Mouse (Mus musculus): ENCODE data around the gene Zfp704.

Gene Zfp704

DNA sequence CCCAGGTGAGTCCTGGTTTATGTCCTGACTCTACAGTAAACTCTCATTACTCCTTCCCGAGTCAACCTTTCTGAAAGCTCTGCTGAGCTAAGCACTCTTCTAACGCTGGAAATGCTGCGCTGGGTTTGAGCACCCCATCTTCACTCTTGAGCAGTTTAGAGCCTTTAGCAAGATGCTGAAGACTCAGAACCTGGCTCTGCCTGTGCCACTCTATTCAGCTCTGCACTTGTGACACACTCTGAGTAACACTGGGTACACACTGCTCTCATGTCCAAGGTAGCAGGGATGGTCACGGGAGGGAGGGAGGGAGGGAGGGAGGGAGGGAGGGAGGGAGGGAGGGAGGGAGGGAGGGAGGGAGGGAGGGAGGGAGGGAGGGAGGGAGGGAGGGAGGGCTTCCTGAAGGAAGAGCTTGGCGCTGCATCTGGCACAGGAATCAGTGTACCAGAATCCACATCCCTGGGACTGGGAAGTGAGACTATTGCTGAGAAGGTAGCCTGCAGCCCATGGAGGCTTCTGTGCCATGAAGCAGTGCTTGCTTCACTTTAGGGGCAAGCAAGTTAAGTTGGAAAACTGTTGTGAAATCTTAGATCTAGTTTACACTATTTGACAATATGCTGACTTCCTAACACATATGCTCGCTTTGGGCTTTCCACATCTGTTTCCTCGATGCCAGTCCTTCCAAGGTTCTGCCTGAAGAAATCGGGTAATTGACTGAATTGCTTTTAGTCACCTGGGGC is 93.6 kb downstream of the Zfp704 start:
- no peak for DNase-seq (ENCODE audit: low spot score)

DNA sequence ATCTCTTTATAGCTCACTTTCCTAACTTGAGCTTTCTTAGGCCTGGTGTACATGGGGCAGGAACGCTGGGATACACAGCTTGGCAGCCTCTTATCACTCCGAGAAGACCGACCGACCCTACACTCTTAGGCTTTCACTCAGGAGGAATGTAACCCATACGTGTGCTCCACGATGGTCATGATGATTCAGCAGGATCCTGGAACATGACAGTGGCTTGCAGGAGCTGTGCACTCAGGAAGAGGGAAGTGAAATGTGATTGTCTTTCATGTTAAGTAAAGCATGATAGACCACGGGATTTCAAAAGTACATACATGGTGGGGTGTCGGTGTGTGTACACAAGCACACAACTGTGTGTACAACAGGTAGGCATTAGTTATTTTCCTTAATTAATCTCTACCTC is 94.4 kb downstream of the Zfp704 start:
- no peak for DNase-seq (ENCODE audit: low spot score)

DNA sequence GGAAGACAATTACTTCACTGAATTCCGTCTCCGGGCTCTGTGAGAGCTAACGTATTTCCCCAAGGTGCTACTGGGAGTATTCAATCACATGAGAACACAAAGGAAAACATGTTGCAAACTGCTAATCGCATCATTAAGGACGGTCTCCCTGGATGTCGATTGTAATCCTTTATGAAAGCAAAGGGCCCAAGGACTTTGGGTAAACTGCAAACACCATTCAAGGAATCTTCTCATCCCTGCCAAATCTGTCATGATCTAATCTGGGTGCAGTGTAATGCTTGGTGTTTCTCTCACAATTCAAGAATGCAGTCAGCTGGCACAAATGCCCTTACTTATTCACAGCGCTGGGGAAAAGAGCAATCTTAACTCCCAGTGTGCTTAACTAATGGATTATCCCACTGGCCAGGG is 96.2 kb downstream of the Zfp704 start:
- DNase-seq (ENCODE audit: low spot score): no peak

DNA sequence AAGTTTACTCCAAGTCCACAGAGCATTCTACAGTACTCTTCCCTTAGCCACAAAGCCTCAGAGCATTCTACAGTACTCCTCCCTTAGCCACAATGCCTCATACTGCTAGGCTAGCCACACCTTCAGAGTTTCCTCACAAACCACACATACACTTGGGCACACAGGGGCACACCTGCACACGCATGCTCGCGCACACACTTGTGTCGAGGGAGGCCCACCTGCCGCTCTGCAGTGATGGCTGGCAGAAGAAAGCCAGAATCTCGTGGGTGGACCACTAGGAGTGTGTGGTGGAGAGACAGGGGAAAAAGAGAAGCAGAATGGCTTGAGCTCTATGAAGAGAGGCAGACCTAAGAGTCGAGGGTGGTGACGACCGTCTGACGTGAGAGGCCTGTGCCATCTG is 97.7 kb downstream of the Zfp704 start:
- DNase-seq (ENCODE audit: low spot score): no peak

DNA sequence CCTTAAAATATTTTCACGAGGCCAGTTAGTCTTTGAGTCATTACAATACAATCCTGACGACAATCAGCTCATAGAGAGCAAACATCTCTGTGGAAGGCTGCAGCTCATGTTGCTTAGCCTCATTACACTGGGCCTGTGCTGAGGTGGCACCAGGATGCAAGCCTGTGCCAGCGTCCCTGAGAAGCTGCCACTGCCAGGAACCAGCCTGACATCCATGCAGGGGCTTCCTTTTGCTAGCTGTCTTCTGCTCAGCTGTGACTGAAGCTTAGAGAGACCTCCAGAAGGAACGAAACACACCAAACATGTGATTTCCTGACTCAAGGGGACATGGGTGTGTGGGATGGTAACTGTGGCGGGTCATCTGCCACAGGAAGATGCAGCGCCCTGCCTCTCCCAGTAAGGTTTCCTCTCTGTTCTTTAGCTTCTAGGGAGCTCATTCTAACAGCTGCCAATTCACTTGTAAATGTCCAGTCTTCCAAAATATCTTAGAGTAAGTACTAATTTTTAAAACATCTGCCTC is 104.1 kb downstream of the Zfp704 start:
- DNase-seq (ENCODE audit: low spot score): no peak

DNA sequence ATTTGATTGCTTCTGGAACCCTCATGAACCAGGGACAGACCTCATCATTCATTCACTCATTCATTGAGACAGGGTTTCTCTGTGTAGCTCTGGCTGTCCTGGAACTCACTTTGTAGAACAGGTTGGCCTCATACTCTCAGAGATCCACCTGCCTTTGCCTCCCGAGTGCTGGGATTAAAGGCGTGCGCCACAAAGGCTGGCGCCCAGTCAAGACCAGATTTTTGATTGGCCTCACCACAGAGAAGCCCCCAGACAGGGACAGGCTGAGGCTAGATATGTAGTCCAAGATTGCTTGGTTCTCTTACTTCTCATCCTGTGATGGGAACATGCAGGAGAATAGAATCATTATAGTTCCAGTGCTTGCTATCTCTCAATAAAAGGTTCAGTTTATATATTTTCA is 105.5 kb downstream of the Zfp704 start:
- DNase-seq (ENCODE audit: low spot score): no peak

GRCm38 (mm10) chr3:9500725-9501124 is 109.2 kb downstream of the Zfp704 start:
- DNase-seq (ENCODE audit: low spot score): peak; percentile 24

DNA sequence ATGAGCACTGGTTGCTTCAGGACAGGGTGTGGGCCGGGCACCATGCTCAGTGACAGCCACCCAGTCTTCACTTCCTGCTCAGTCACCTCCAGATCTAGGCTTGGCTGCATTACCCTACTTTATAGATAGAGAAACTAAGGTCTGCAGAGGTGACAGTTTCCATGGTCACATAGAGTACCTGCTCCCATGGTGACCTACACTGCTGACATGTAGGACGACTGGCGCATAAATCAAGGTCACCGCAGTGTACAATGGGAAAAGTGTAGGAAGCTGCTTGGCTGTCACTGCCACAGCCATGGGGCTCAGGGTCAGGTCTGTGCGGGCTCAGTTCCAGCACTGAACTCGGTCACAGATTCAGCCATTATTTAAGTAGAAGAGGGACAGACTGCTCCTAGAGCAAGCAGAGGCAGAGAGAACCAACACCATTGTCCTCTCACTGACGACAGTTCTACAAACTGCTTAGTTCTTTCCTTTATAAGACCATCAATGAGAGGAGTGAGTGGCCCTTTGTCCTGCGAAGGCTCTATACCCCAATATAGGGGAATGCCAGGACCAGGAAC is 109.8 kb downstream of the Zfp704 start:
- DNase-seq (ENCODE audit: low spot score): no peak

DNA sequence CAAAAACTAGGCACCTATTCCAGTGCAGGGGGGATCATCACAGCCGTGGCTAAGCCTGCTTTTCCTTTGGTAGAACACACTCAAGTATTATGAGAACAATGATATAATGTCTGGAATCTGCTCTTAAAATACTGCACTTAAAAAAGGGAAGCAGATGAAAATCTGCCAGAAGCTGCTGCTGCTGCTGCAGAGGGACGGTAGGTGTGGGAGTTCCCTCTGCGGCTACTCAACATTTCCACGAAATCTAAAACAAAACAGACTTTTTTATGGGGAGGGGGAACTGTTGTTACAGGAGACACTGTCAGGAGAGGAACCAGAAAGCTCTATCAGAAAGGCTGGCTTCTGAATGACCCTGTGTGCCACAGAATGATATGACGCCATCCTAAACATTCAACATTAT is 110.4 kb downstream of the Zfp704 start:
- no peak for DNase-seq (ENCODE audit: low spot score)

GRCm38 (mm10) chr3:9497260-9497659 is 112.6 kb downstream of the Zfp704 start:
- no peak for DNase-seq (ENCODE audit: low spot score)

- DNase-seq (ENCODE audit: low spot score): no peak
Measured at GRCm38 (mm10) chr3:9491766-9492283, 118.1 kb downstream of the Zfp704 start.

DNA sequence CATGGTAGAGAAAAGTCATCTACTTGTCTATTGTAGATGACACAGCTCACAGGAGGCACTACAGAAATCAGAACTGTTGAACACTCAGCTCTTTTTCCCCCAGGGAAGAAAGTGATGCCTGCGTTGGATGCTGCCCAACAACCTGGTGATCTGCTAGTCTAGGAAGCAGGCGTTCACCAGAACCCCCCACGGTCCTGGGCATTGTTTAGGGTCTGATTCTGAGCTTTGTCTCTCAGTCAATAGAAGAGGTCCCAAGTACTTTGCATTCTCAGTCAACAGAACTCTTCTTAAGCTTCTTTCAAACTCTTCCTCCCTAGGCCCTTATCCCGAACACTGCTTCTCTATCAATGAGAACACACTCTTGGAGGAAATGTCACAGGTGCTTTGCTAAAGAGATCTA is 122.2 kb downstream of the Zfp704 start:
- DNase-seq (ENCODE audit: low spot score): no peak

- DNase-seq (ENCODE audit: low spot score): no peak
Measured at GRCm38 (mm10) chr3:9485506-9485905, 124.4 kb downstream of the Zfp704 start.

- DNase-seq (ENCODE audit: low spot score): no peak
Measured at GRCm38 (mm10) chr3:9481956-9482355, 127.9 kb downstream of the Zfp704 start.

DNA sequence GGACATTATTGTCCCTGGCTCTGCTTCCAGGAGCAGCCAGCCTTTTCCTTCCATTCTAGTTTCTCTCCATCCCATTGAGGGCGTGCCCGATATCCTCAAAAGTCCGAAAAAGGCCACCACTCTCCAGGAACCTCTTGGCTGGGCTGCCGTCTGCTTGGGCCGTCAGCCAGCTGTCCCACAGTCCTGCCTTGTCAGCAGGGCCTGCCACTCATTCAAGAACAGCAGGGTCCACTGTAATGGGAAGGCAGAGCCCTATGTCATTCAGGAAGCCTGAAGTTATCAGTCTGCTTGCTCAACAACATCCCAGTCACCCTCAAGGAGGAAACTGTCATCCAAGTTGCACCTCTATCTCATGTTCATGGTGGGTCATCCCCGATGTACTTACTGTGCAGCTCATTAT is 128.5 kb downstream of the Zfp704 start:
- DNase-seq (ENCODE audit: low spot score): no peak

- no peak for DNase-seq (ENCODE audit: low spot score)
Measured at GRCm38 (mm10) chr3:9480936-9481335, 128.9 kb downstream of the Zfp704 start.

DNA sequence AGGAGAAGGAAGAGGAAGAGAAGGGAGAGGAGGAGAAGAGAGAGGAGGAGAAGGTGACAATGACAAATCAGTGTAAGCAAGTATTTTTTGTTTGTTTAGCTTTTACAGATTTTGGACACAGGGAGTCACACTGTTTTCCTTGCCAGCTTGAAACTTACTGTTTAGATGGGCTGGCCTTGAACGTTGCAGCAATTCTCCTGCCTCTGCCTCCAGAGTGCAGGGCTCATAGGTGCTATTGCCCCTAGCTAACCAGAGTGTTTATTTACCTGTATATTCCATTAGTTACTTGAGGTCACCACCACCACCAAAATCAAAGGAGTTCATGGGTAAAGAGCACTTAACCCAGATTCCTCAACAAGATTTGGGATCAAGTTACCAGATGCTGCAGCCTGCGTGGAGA is 132.5 kb downstream of the Zfp704 start:
- DNase-seq (ENCODE audit: low spot score): no peak

DNA sequence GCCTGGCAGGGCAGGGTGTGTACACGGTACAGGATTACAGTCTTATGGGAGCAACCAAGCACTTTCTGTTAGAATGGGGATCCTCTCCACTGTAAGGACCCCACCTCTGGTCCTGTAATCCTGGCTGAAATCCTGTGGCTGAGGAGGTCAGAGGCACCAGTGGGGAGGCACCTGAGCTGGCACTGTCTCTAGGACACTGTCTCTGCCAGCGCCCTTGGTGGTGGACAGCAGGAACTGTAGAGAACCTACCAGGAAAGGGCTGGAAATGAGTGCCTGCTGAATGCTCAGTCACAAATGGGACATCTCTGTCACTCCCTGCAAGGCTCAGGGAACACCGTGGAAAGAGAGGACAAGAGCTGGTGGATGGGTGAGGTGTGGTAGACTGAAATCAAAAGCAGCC is 133.5 kb downstream of the Zfp704 start:
- no peak for DNase-seq (ENCODE audit: low spot score)

DNA sequence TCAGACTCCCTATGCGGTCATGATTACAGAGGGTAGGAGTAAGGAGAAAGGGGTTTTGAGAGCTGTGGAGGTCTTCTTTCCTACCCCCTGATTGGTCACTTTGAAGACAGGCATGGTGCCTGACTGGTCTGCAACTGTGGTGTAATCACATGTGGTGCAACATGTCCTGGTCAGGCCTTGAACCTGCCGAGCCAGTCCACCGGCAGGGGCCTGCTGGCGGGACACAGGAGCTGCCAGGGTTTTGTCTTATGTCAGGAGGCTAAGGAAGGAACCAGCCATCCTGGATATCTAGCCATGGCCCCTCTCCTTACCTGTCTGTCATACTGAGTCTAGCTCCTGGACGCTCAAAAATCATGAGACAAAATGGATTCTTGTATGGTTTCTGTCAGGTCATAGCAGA is 134.4 kb downstream of the Zfp704 start:
- DNase-seq (ENCODE audit: low spot score): no peak

DNA sequence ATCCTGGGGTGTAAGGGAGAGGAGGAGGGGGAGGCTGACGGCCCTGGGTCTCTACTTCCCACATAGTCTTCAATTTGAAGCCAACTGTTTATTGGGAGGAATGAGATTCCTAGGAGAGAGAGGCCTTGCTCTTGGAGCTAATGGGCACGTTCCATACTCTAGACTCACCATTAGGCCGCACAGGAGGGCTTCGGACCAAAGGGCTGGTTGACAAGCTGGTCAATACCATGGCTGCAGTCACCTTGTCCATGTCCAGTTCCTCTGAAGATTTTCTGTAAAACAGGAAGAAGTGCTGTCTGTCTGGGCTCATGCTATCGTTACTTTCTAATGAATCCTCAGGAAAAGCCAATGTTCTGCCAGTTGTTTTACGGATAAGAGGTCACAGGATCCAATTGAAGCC is 135.6 kb downstream of the Zfp704 start:
- DNase-seq (ENCODE audit: low spot score): no peak

DNA sequence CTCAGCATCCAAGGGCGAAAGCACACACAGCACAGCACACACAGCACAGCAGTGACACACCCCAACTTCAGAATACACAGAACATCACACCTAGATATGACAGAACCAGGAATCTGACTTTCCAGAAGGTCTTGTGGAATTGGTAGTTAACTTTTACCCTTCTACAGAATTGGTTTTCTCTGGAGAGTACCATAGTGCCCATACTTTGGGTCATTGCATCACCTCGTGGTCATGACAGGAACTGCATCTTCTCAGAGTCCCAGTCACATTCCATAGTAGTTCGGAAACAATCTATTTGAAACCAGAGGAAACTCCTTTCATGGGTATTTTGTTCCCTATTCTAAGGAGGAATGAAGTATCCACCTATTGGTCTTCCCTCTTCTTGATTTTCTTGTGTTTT is 143.6 kb downstream of the Zfp704 start:
- DNase-seq (ENCODE audit: low spot score): peak; percentile 41

DNA sequence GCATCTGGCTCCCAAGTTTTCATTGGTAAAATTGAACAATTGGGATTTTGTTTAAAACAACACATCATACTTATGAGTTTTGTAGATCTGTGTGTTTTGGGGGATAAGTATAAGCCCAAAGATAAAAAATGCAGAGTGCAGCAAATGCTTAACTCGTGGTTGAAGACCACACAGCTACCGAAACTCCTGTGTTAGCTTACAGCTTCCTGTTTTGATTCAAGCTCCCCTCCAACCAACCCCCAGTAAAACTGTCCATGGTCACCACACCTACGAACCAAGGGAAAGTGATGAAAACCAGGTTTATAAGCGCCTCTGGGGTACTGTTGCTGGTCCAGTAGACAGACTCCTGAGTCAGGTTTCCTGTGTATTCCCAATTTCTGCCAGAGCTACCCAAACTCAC is 144.2 kb downstream of the Zfp704 start:
- no peak for DNase-seq (ENCODE audit: low spot score)

DNA sequence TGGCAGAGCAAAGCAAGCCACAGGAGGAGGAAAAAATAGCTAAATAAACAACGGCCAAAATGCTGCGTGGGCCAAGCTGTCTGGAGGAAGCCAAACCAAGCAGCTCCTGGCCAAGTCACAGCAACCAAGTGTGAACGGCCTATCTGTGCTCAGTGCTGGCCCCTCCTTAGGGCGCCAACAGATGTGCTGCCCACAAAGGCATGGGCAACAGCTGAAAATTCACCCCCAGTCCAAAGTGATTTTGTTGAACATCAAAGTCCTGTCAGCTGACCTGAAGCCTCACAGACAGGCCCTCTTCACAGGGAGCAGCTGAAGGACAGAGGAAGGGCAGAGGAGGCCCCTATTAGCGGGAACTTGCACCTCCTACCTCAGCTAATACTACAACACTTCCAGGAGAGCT is 148.2 kb downstream of the Zfp704 start:
- no peak for DNase-seq (ENCODE audit: low spot score)

GRCm38 (mm10) chr3:9460284-9460683 is 149.6 kb downstream of the Zfp704 start:
- DNase-seq (ENCODE audit: low spot score): no peak
